Mouse (Mus musculus) retina, embryonic 14.5 days (tissue): Measurements from ENCODE around the gene Gna13.
"Not testable (repeated sequence)": the region's sequence is repeated elsewhere in the genome, so short reads cannot be mapped to it uniquely, and the experiment has no call there.

Source experiments
- DNase-seq: peaks from one replicate; pipeline ENCODE4 v3.0.0-alpha.2; 2015; ENCODE audit warnings: low spot score

Gene Gna13

DNA sequence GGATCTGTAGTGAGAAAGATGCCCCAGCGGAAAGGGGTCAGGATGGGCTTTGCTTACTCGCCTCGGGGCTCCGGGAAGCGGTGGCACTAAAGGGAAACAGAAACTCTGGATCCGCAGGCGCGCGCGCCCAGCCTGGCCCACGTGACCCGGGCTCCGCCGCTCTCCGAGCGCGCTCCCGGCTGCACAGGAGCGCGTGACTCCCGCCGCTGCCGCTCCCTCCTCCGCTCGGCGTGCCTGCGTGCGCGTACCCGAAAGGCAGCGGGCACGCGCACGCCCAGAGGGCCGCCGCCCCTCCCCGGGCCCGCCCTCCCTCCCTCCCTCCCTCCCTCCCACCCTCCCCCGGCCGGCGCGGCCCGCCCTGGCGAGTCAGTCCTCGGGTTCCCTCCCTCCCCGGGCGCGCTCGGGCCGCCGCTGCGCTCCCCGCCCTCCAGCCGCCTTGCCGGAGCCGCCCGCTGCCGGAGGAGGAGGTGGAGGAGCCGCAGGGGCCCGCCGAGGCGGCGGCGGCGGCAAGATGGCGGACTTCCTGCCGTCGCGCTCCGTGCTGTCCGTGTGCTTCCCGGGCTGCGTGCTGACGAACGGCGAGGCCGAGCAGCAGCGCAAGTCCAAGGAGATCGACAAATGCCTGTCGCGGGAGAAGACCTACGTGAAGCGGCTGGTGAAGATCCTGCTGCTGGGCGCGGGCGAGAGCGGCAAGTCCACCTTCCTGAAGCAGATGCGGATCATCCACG is at the start of gene Gna13:
TSS of gene Gna13 (plus strand) at position 369 of the 728 bp plus-strand sequence.
- peak; percentile 95 for DNase-seq

- peak; percentile 50 for DNase-seq
Observed at GRCm38 (mm10) chr11:109316921-109317320, 45.7 kb upstream of the Gna13 start.

DNA sequence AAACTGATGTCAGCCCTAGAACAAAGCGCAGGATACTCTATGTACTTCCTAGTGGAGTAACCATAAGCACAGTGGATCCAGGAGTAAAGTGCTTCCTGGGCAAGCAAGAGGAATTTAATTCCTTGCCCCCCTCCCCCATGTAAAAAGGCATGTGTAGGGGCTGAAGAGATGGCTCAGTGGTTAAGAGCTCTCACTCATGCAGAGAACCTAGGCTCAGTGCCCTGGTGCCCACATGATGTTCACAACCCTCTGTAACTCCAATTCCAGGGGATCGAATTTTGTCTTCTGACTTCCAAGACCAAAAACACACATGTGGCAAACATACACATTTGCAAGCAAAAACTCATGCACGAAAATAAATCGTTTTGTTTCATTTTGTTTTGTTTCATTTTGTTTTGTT is 43.2 kb upstream of the Gna13 start:
- DNase-seq: no peak

DNA sequence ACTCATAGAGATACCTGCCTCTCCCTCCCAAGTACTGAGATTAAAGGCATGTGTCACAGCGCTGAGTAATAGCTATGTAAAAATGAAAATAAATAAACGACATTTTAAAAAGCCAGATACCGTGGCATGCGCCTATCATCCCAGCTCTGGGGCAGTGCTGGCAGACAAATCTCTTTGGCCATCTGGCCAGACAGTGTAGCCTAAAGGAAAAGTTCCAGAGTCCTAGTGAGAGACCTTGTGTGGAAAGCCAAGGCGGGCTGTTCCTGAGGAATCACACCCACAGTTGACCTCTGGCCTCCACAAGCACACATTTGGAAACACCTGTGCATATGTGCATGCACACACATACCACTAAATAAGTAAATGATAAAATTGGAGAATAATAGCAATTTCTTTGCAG is 42.7 kb upstream of the Gna13 start:
- DNase-seq: no peak

- DNase-seq: peak; percentile 60
Observed at GRCm38 (mm10) chr11:109320361-109320933, 42.2 kb upstream of the Gna13 start.

- no peak for DNase-seq
Observed at GRCm38 (mm10) chr11:109326270-109326669, 36.4 kb upstream of the Gna13 start.

GRCm38 (mm10) chr11:109327381-109327780 is 35.2 kb upstream of the Gna13 start:
- no peak for DNase-seq

DNA sequence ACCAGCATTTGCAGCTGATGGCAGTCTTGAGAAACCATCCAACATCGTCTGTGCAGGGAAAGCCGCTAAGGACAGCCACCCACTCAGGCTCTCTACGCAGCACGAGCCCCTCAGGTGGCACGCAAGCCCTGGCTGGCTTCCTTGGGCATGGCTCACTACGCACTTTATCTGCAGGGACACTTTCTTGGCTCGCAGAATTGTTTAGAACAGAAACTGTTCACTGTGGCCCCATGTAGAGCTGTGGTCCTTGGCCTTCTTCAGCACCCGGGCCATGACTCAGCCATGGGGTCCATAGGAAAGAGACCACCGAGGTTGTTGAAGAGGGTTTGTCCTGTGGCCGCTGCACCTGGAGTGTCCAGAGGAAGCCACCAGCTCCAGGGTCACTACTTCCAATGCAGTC is 34.7 kb upstream of the Gna13 start:
- no peak for DNase-seq

DNA sequence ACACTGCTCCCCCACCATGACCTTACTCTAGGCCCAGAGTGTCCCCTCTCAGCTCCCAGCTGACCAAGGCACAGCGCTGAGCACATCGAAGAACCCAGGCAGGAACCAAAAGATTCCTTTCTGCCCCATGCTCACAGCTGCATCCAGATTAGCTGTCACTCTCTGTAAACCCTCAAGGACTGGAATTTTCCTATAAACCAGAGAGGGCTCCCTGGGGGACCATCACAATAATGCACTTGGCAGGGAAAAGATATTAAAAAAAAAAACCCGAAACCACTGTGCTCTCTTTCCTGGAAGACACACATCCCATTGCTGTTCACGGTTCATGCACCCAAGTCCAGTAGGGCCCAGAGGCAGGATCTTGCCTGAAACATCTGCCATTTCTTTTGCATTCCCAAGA is 33.3 kb upstream of the Gna13 start:
- DNase-seq: no peak

DNA sequence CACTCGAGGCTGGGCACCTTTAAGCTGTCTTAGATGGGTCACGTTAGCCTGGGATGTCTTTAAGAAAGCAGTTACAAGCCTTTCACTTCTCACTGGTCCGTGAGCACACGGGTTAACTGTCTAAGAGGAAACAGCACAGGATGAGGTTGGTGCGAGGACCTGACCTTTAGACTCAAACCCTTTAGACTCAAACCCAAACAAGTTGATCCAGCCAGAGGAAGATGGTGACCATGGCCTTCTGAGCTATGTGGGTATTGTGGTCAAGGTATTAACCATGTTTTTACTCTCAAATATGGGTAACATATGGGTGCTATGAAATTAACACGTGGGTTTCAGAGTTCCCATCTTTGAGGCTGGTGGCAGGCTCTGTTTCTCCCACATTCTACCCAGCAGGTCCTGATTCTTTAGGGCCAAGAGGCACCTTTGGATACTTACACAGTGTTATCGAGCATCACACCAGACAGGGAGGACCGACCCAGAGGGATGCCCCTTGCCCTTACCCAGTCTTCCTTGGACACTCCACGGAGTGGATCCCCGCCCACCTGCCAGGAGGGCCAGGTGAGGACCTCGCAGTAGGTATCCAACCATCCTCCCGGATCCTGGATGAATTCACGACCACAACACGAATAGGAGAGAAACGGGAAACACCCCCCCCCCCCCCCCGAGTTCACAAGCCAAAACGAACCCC is 31.8 kb upstream of the Gna13 start:
- DNase-seq: no peak

DNA sequence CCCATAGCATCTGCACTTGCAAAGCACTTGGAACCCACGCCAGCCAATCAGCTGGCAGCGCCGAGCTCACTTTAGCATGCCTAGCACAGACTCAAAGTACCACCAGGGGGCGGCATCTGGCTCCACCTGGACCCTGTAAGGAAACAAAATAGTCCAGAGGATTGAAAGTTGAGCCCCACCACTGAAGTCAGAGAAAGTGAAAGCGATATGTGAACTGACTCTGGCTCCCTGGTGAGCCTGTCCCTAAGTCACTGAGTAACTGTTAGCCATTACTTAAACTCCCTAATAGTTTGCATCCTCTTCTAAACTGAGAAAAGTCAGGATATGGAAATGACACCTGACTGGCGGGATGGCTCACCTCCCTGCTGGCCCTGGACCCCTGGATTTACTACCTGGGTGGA is 31.2 kb upstream of the Gna13 start:
- peak; percentile 96 for DNase-seq

DNA sequence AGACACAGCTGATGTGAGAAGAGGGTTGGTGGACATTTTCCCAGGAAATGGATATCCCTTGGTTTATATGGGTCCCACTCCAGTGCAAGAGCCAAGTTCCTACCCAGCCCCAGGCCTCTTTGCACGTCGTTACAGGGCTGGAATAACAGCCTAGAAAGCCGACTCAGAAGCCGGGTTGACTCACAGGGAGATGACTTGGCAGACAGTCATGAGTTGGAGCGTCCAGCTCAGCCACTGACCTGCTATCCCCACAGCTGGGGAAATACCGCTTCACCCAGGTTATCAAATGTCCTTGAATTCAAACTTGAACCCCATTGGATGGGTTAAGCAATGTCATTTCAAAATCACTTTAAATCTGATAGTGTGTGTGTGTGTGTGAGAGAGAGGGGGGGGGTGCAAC is 29.9 kb upstream of the Gna13 start:
- no peak for DNase-seq

DNA sequence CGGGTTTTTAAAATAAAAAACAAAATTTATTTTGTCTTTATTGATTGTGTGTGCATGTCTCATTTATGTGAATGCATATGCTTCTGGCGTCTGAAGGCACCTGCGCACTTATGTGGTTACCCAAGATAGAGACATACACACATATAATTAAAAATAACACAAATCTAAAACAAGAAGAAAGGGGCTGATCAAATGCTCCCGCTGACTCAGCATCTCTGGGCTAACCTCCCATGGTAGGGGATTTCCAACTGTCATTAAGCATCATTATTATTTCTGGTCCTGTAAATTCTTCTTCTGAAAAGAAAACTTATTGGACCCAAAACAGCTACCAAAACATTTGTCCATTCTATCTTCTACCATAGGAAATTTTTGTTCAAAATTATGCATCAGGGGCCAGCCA is 27.9 kb upstream of the Gna13 start:
- no peak for DNase-seq

DNA sequence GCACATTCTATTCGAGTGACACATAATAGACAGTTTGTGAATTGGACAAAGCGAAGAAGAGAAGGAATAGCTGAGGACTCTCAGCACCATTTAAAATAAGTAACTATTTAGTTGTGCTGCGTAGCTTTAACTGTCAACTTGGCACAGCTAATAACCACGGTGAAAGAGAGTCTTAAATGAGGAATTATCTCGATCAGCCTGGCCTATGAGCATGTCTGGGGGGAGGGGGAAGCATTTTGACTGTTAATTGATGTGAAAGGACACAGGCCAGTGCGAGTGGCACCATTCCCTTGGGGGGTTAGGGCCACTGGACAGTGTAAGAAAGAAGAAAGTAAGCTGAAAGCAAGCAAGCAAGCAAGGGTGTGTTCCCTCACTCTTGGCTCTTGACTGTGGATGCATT is 26.7 kb upstream of the Gna13 start:
- DNase-seq: no peak

DNA sequence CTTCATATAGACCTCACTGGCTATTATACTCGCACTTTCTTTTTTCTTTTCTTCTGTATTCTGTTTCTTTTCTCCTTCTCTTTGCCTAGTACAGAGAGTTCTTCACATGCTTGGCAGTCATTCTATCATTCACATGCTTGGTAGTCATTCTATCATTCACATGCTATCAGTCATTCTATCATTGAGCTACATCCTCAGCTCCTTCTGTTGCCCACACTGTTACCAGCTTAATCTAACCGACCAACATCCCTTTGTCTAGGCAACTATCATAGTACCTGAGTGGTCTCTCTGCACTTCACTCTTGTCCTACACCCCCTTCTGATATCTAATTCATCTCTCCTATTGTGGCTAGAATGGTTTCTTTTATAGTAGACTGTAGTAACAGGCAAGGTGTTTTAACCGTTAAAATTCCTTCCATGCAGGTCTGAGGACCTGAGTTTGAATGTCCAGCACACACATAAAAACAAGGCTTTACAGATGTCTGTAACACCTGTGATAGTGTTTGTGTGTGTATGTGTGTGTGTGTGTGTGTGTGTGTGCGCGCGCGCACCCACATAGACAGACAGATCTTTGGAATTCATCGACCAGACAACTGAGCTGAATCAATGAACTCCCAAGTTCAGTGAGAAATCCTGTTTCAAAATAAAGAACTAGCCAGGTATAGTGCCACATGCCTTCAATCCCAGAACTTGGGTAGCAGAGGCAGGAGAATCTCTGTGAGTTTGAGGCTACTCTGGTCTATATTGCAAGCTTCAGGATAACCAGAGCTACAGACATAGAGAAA is 23.3 kb upstream of the Gna13 start:
- DNase-seq: no peak

DNA sequence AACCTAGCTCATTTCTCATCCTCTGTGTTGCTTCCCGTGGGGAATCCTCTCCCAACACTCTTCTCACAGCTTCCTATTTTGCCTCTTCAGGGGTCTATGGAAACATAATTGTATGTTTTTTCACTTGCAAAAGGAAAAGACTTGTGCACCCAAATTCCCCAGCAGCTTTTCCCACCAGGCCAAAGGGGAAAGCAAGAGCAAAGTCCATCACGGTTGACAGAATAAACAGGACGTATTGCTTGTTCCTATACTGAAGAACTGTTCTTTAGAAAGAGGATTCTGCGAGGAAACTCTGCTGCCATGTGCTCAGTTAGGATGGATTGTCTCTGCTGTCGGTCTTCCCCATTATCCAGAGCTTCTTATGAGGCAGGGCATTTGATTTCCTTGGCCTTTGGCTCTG is 22.1 kb upstream of the Gna13 start:
- no peak for DNase-seq

DNA sequence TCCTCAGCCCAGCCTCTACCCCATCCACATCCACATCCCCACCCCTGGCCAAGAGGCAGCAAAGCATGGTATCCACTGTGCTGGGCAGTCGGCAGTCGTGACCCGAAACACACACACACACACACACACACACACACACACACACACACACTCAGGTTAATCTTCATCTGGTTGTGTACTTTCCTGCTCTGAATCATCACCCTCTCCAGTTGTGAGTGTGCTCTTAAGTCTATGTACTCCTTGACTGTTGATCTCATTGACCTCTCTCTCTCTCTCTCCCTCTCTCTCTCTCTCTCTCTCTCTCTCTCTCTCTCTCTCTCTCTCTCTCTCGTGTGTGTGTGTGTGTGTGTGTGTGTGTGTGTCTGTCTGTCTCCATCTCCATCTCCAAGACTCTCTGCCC is 20.0 kb upstream of the Gna13 start:
- not testable (repeated sequence) for DNase-seq

- no peak for DNase-seq
Observed at GRCm38 (mm10) chr11:109343558-109343957, 19.1 kb upstream of the Gna13 start.

GRCm38 (mm10) chr11:109343991-109344599 is 18.5 kb upstream of the Gna13 start:
- DNase-seq: peak; percentile 52

- DNase-seq: no peak
Observed at GRCm38 (mm10) chr11:109347242-109347959, 15.2 kb upstream of the Gna13 start.

- no peak for DNase-seq
Observed at GRCm38 (mm10) chr11:109348408-109348807, 14.2 kb upstream of the Gna13 start.
